Mouse (Mus musculus) G1E (cell line): ENCODE data around the gene Tagln3.

Source experiments
- CTCF ChIP-seq: IDR thresholded peaks from 2 replicates; pipeline ENCODE4 v1.5.1; 2012; ENCODE audit warnings: low read depth, low read length, inconsistent platforms, mixed read lengths
- GATA1 ChIP-seq: IDR thresholded peaks from 2 replicates; pipeline ENCODE4 v1.6.1; 2012; ENCODE audit warnings: borderline replicate concordance, low read length, inconsistent platforms, mixed read lengths
- GATA2 ChIP-seq: IDR thresholded peaks from 2 replicates; pipeline ENCODE4 v1.6.1; 2012; ENCODE audit warnings: low read depth, low read length, inconsistent platforms, borderline replicate concordance
- POLR2AphosphoS5 ChIP-seq: IDR thresholded peaks from 2 replicates; pipeline ENCODE4 v1.6.1; 2012; ENCODE audit warnings: low read depth, low read length, inconsistent platforms; ENCODE audit not compliant: insufficient replicate concordance
- TAL1 ChIP-seq: conservative IDR thresholded peaks from 2 replicates; pipeline ENCODE4 v1.6.1; 2012; ENCODE audit warnings: low read depth, low read length, inconsistent platforms, mixed read lengths

DNA sequence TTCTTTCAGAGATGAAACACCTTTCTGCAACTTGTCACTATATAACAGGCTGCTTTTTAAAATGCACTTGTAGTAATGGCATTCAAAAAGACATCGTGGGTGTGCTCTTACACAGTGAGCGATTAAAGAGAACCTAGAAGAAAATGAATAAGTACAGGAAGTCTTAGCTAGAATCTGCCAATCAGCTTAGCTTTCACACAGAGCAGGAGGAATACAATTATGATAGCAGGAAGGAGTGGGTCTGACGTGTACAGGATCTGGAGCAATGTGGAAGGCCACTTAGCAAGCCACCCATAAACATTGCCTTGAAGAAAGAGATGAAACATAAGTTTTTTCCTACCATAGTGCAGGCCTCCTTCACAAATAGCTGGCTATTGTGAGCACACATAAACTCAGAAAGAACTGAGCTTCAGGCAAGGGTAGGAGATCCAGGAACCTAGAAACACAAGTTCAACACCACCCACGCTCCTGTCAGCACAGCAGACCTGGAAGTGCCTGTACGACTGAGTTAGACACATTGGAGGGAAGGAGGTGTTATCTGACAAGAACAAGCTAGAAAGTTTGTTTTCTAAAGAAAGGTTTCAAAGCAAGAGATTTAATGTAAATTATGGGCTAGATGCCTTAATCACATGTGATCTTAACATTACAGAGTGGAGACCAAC lies 9.8 kb downstream of the Tagln3 start:
- TF ChIP-seq CTCF (no peak), GATA1 (no peak), POLR2AphosphoS5 (no peak), GATA2 (no peak), TAL1 (no peak)
